Mouse (Mus musculus): Measurements from ENCODE around the gene Pagr1a. TPM values are rescaled to one million over a fixed set of nuclear protein-coding genes. Genes with fewer than 3 reads are reported as not detected.

Pagr1a gene
- total and polyA plus RNA-seq, 2 experiments from 2014 or later: 33.1 TPM; not detected in 1

- Histone ChIP-seq H3K4me2 (ENCODE audit: low read depth, low read length, poor library complexity, severe bottlenecking) (no peak overlapping the region), H3K4me3 (ENCODE audit: low read depth, low read length) (no peak overlapping the region), H3K27ac (ENCODE audit: low read depth, low read length) (no peak overlapping the region), H3K9ac (replicated peaks; ENCODE audit: low read length, poor library complexity, severe bottlenecking) (no peak overlapping the region), H3K36me3 (ENCODE audit: insufficient read depth, low read length) (peaks cover 28% of the 10 kb centered on the region), H3K4me1 (ENCODE audit: insufficient read depth, low read length) (peaks cover 1% of the 10 kb centered on the region; the same call in 1 of the 2 replicates), H3K27me3 (ENCODE audit: insufficient read depth, low read length) (no peaks in the 10 kb centered on the region), H3K9me3 (ENCODE audit: low read length) (no peaks in the 10 kb centered on the region)
- WGBS: 91% methylated on average over 4 of the region's 4 CpGs
- TF ChIP-seq CTCF (IDR thresholded peaks at IDR 0.05): no peak
- ATAC-seq (ENCODE audit: low FRiP score) (no peak), DNase-seq (ENCODE audit: low spot score) (no peak)
Measured at GRCm38 (mm10) chr7:126982054-126982453, 35.1 kb downstream of the Pagr1a start.

GRCm38 (mm10) chr7:126981601-126982000 lies 35.6 kb downstream of the Pagr1a start:
- no peak for TF ChIP-seq CTCF (IDR thresholded peaks at IDR 0.05)
- Histone ChIP-seq H3K9me3 (ENCODE audit: low read length) (no peaks in the 10 kb centered on the region), H3K9ac (replicated peaks; ENCODE audit: low read length, poor library complexity, severe bottlenecking) (no peak overlapping the region), H3K27ac (ENCODE audit: low read depth, low read length) (no peak overlapping the region), H3K4me1 (ENCODE audit: insufficient read depth, low read length) (peaks cover 6% of the 10 kb centered on the region; the same call in 1 of the 2 replicates), H3K36me3 (ENCODE audit: insufficient read depth, low read length) (peaks cover 28% of the 10 kb centered on the region), H3K4me2 (ENCODE audit: low read depth, low read length, poor library complexity, severe bottlenecking) (no peak overlapping the region), H3K4me3 (ENCODE audit: low read depth, low read length) (no peak overlapping the region), H3K27me3 (ENCODE audit: insufficient read depth, low read length) (no peaks in the 10 kb centered on the region)
- ATAC-seq (ENCODE audit: low FRiP score) (no peak), DNase-seq (ENCODE audit: low spot score) (no peak)
- WGBS: 100% methylated on average over 2 of the region's 2 CpGs

- H3K4me2 ChIP-seq (ENCODE audit: low read depth, low read length, poor library complexity, severe bottlenecking): no peak overlapping the region
- H3K27ac ChIP-seq (ENCODE audit: low read depth, low read length): no peak overlapping the region
- H3K9me3 ChIP-seq (ENCODE audit: low read length): no peaks in the 10 kb centered on the region
- no peaks in the 10 kb centered on the region for H3K27me3 ChIP-seq (ENCODE audit: insufficient read depth, low read length)
- H3K9ac ChIP-seq (replicated peaks; ENCODE audit: low read length, poor library complexity, severe bottlenecking): no peak overlapping the region
- DNase-seq (ENCODE audit: low spot score) (no peak), ATAC-seq (ENCODE audit: low FRiP score) (no peak)
- H3K36me3 ChIP-seq (ENCODE audit: insufficient read depth, low read length): peaks cover 28% of the 10 kb centered on the region
- no peak for TF ChIP-seq CTCF (IDR thresholded peaks at IDR 0.05)
- H3K4me3 ChIP-seq (ENCODE audit: low read depth, low read length): no peak overlapping the region
- peaks cover 6% of the 10 kb centered on the region; the same call in 1 of the 2 replicates for H3K4me1 ChIP-seq (ENCODE audit: insufficient read depth, low read length)
- WGBS: 92% methylated on average over 6 of the region's 6 CpGs
Measured at GRCm38 (mm10) chr7:126978841-126979240, 38.3 kb downstream of the Pagr1a start.

- WGBS: 28% methylated on average over 14 of the region's 14 CpGs
- H3K9me3 ChIP-seq (ENCODE audit: low read length): no peaks in the 10 kb centered on the region
- H3K4me2 ChIP-seq (ENCODE audit: low read depth, low read length, poor library complexity, severe bottlenecking): peak overlapping the region; percentile 90
- peak overlapping the region; percentile 99 for H3K9ac ChIP-seq (replicated peaks; ENCODE audit: low read length, poor library complexity, severe bottlenecking)
- DNase-seq (ENCODE audit: low spot score) (no peak), ATAC-seq (ENCODE audit: low FRiP score) (peak; percentile 9; the same call in 1 of the 2 replicates)
- H3K4me3 ChIP-seq (ENCODE audit: low read depth, low read length): peak overlapping the region; percentile 100
- H3K27ac ChIP-seq (ENCODE audit: low read depth, low read length): peak overlapping the region; percentile 93
- H3K36me3 ChIP-seq (ENCODE audit: insufficient read depth, low read length): peaks cover 31% of the 10 kb centered on the region
- H3K27me3 ChIP-seq (ENCODE audit: insufficient read depth, low read length): no peaks in the 10 kb centered on the region
- peaks cover 6% of the 10 kb centered on the region; the same call in 1 of the 2 replicates for H3K4me1 ChIP-seq (ENCODE audit: insufficient read depth, low read length)
- TF ChIP-seq CTCF (IDR thresholded peaks at IDR 0.05): no peak
Measured at GRCm38 (mm10) chr7:126976878-126977459, 40.2 kb downstream of the Pagr1a start.

- H3K27me3 ChIP-seq (ENCODE audit: insufficient read depth, low read length): no peaks in the 10 kb centered on the region
- peak within 1 kb of the TSS; percentile 90 for H3K4me2 ChIP-seq (ENCODE audit: low read depth, low read length, poor library complexity, severe bottlenecking)
- no peaks in the 10 kb centered on the region for H3K9me3 ChIP-seq (ENCODE audit: low read length)
- H3K4me1 ChIP-seq (ENCODE audit: insufficient read depth, low read length): peaks cover 6% of the 10 kb centered on the region; the same call in 1 of the 2 replicates
- peak within 1 kb of the TSS; percentile 93 for H3K27ac ChIP-seq (ENCODE audit: low read depth, low read length)
- peak; percentile 95 for ATAC-seq (ENCODE audit: low FRiP score)
- peaks cover 29% of the 10 kb centered on the region for H3K36me3 ChIP-seq (ENCODE audit: insufficient read depth, low read length)
- H3K9ac ChIP-seq (replicated peaks; ENCODE audit: low read length, poor library complexity, severe bottlenecking): peak within 1 kb of the TSS; percentile 99
- peak within 1 kb of the TSS; percentile 100 for H3K4me3 ChIP-seq (ENCODE audit: low read depth, low read length)
- TF ChIP-seq CTCF (IDR thresholded peaks at IDR 0.05): peak; percentile 99
- under 1% methylated on average over 54 of the region's 55 CpGs for WGBS
- DNase-seq (ENCODE audit: low spot score): peak; percentile 98
Measured at GRCm38 (mm10) chr7:126975950-126976866, 40.9 kb downstream of the Pagr1a start, which contains the start of gene Cdiptos. TSS of gene Cdiptos (minus strand) at chr7:126976098.

- peak within 1 kb of the TSS; percentile 93 for H3K27ac ChIP-seq (ENCODE audit: low read depth, low read length)
- ATAC-seq (ENCODE audit: low FRiP score): no peak
- H3K9me3 ChIP-seq (ENCODE audit: low read length): no peaks in the 10 kb centered on the region
- TF ChIP-seq CTCF (IDR thresholded peaks at IDR 0.05): no peak
- H3K36me3 ChIP-seq (ENCODE audit: insufficient read depth, low read length): peaks cover 31% of the 10 kb centered on the region
- H3K4me1 ChIP-seq (ENCODE audit: insufficient read depth, low read length): peaks cover 6% of the 10 kb centered on the region; the same call in 1 of the 2 replicates
- H3K27me3 ChIP-seq (ENCODE audit: insufficient read depth, low read length): no peaks in the 10 kb centered on the region
- H3K4me2 ChIP-seq (ENCODE audit: low read depth, low read length, poor library complexity, severe bottlenecking): peak within 1 kb of the TSS; percentile 90
- H3K4me3 ChIP-seq (ENCODE audit: low read depth, low read length): peak within 1 kb of the TSS; percentile 100
- WGBS: 7% methylated on average over 1 of the region's 1 CpGs
- peak within 1 kb of the TSS; percentile 99 for H3K9ac ChIP-seq (replicated peaks; ENCODE audit: low read length, poor library complexity, severe bottlenecking)
- no peak for DNase-seq (ENCODE audit: low spot score)
Measured at GRCm38 (mm10) chr7:126975893-126975949, 41.4 kb downstream of the Pagr1a start, which contains the start of gene Cdipt. TSS of gene Cdipt (plus strand) at chr7:126975914.
